Mouse (Mus musculus) kidney, embryonic 15.5 days (tissue): ENCODE measurements around the gene Gc. TPM values are rescaled to one million over a fixed set of nuclear protein-coding genes. Genes with fewer than 3 reads are reported as not detected.

Experiments used
- ATAC-seq: fragments of 200-750 bp; cut with Nextera tagmentation; replicated peaks from 2 replicates; pipeline ENCODE4 v1.8.0; 2017; ENCODE audit warnings: moderate TSS enrichment; ENCODE audit not compliant: low FRiP score
- H3K27ac ChIP-seq: fragments of 300-500 bp; sonication (generic); 2 replicates; pipeline ENCODE4 v1.5.1; 2015; ENCODE audit warnings: mild to moderate bottlenecking, inconsistent platforms
- H3K27me3 ChIP-seq: fragments of 300-500 bp; sonication (generic); 2 replicates; pipeline ENCODE4 v1.6.1; 2015; ENCODE audit warnings: inconsistent platforms
- H3K36me3 ChIP-seq: fragments of 300-500 bp; sonication (generic); 2 replicates; pipeline ENCODE4 v1.6.1; 2015; ENCODE audit warnings: inconsistent platforms
- H3K4me1 ChIP-seq: fragments of 300-500 bp; sonication (generic); 2 replicates; pipeline ENCODE4 v1.6.1; 2015; ENCODE audit warnings: inconsistent platforms
- H3K4me2 ChIP-seq: fragments of 300-500 bp; sonication (generic); 2 replicates; pipeline ENCODE4 v1.6.1; 2015; ENCODE audit warnings: moderate library complexity, mild to moderate bottlenecking, inconsistent platforms
- H3K4me3 ChIP-seq: fragments of 300-500 bp; sonication (generic); replicated peaks from 2 replicates; pipeline ENCODE4 v1.5.1; 2015; ENCODE audit warnings: mild to moderate bottlenecking, inconsistent platforms
- H3K9ac ChIP-seq: fragments of 300-500 bp; sonication (generic); 2 replicates; pipeline ENCODE4 v1.6.1; 2015; ENCODE audit warnings: mild to moderate bottlenecking, inconsistent platforms
- H3K9me3 ChIP-seq: fragments of 300-500 bp; sonication (generic); replicated peaks from 2 replicates; pipeline ENCODE4 v1.6.1; 2016; ENCODE audit warnings: inconsistent platforms
- WGBS: fragments of 180-500 bp; shearing (Covaris S2); methylation state at CpG from one replicate; pipeline ENCODE4 v1.1.7; 2015; ENCODE audit warnings: mixed read lengths; 5-methylcytosine and 5-hydroxymethylcytosine counted together
- polyA plus RNA-seq: library from polyadenylated mRNA; unstranded; fragments of >200 nt; fragmentation: Nextera tagmentation; extraction: Ambion mirVana; gene quantifications from 2 replicates; pipeline ENCODE4 v1.2.1, GENCODE M21; 2015

Gc gene
- polyA plus RNA-seq, 1 experiment from 2014 or later: 9.2 TPM

DNA sequence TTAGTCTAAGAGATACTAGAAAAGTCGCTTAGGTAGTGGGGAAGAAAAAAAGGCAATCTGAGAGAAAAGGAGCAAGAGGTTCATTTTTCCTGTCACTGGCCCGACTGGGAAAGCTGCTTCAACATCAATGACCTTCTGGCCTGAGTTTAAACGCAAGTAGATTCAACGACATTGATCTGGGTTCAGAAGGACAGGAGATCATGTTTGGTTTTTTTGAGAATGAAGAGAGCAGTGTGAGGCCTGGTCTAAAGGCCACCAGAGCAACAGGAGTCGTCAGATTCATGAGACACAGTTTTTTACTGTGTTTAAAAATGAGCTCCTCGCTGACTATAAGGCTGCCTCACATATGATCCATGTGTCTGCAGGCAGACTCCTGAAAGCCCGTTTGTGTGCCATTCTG, 9.7 kb downstream of the Gc start:
- ATAC-seq: no peak
- Histone ChIP-seq H3K4me1 (no peaks in the 10 kb centered on the region), H3K9ac (no peak overlapping the region), H3K4me3 (no peak overlapping the region), H3K27ac (no peak overlapping the region), H3K9me3 (no peaks in the 10 kb centered on the region), H3K36me3 (no peaks in the 10 kb centered on the region), H3K27me3 (no peaks in the 10 kb centered on the region), H3K4me2 (no peak overlapping the region)
- 39% methylated on average over 7 of the region's 7 CpGs for WGBS

DNA sequence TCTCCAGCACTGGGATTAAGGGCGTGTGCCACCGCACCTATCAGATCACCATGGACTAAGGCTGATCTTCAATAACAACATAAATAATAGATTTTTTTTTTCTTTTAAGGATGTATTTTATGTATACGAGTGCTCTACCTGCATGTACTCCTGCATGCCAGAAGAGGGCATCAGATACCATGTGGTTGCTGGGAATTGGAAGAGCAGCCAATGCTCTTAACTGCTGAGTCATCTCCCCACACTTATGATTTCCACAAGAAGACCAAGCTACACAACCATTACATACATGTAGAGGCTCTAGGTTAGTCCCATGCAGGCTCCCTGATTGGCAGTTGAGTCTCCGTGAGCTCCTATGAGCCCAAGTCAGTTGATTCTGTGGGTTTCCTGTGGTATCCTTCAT, 13.3 kb downstream of the Gc start:
- WGBS: 85% methylated on average over 4 of the region's 4 CpGs

DNA sequence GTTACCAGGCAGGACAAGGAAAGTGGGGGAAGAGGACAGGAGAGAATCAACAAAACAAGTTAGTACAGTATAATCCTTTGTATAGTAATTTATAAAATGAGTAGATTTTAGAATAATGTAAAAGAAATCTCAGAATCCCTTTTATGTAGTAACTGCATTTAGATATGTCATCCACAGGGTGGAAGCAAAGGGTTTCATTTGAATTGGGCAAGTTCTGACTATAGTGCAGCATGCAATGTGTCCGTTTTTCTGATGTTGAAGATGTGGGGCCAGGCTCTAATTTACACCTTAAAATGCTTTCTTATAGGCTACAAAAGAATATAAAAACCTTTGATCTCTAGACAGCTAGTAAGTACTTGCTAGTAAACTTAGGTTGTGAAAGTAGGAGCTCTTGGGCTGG, 46.2 kb downstream of the Gc start:
- Histone ChIP-seq H3K36me3 (no peaks in the 10 kb centered on the region), H3K27ac (no peak overlapping the region), H3K4me3 (no peak overlapping the region), H3K4me1 (no peaks in the 10 kb centered on the region), H3K9ac (no peak overlapping the region), H3K9me3 (no peaks in the 10 kb centered on the region), H3K4me2 (no peak overlapping the region), H3K27me3 (no peaks in the 10 kb centered on the region)
- 51% methylated on average over 1 of the region's 1 CpGs for WGBS
- no peak for ATAC-seq

More for the DNA sequence above, 13.3 kb downstream of the Gc start:
- Histone ChIP-seq H3K36me3 (no peaks in the 10 kb centered on the region), H3K4me2 (no peak overlapping the region), H3K9me3 (no peaks in the 10 kb centered on the region), H3K27me3 (no peaks in the 10 kb centered on the region), H3K4me3 (no peak overlapping the region), H3K27ac (no peak overlapping the region), H3K9ac (no peak overlapping the region), H3K4me1 (no peaks in the 10 kb centered on the region)
- ATAC-seq: no peak

DNA sequence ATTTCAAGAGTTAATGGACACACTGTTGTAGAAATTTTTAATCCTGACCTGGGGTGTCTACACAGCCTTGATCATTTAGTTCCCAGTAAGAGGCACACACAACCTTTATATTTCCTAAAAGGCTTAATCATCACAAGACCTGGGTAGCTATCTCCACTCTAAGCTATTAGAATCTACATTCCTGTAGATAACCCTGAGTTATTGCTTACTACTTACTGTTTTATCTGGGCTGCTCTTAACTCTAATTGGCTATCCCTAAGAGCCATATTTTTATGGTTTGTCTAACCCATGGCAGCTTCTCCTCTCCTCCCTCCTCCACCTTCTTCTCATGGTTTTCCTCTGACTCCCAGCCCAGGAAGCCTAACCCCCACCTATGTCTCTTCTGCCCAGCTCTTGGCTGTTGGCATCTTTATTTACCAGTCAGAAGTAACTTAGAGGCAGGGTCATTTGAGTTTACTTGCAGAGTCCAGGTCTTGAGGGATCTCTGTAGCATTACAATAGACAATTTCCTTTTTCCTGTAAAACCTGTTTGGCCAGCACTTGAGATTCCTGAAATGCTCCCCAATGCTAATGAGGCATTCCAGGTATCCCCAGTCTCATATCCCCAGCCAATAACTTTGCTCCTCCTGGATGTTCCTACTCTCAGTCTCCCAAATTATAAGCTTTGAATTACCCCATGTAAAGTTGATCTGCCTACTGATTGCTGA, 50.2 kb downstream of the Gc start:
- no peak overlapping the region for H3K27ac ChIP-seq
- no peaks in the 10 kb centered on the region for H3K4me1 ChIP-seq
- H3K36me3 ChIP-seq: no peaks in the 10 kb centered on the region
- H3K4me3 ChIP-seq: no peak overlapping the region
- no peaks in the 10 kb centered on the region for H3K9me3 ChIP-seq
- no peaks in the 10 kb centered on the region for H3K27me3 ChIP-seq
- no peak overlapping the region for H3K4me2 ChIP-seq
- 0 out of 2 replicates have a peak, but pooled peaks have one; percentile 33 for ATAC-seq
- no peak overlapping the region for H3K9ac ChIP-seq

DNA sequence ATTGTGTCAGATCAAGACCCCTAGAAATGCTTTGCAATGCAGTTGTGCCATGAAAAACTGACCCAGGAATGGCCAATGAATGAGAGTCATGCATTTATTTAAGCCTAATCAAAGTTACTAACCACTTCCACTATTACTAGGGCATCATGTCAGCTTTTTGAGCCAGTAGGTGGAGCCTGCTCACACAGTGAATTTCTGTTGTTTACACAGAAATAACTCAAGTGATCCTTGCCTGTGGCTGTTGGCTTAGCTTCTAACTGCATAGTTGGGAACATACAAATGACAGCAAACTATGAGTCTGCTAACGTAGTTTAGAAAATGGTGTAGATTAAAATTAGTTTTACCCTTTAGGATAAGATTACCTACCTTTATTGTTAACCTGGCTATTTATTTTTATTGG, 52.6 kb downstream of the Gc start:
- 35% methylated on average over 1 of the region's 1 CpGs for WGBS
- H3K4me2 ChIP-seq: no peak overlapping the region
- H3K36me3 ChIP-seq: no peaks in the 10 kb centered on the region
- H3K27me3 ChIP-seq: no peaks in the 10 kb centered on the region
- ATAC-seq: no peak
- H3K9me3 ChIP-seq: no peaks in the 10 kb centered on the region
- no peak overlapping the region for H3K4me3 ChIP-seq
- no peaks in the 10 kb centered on the region for H3K4me1 ChIP-seq
- no peak overlapping the region for H3K27ac ChIP-seq
- H3K9ac ChIP-seq: no peak overlapping the region

DNA sequence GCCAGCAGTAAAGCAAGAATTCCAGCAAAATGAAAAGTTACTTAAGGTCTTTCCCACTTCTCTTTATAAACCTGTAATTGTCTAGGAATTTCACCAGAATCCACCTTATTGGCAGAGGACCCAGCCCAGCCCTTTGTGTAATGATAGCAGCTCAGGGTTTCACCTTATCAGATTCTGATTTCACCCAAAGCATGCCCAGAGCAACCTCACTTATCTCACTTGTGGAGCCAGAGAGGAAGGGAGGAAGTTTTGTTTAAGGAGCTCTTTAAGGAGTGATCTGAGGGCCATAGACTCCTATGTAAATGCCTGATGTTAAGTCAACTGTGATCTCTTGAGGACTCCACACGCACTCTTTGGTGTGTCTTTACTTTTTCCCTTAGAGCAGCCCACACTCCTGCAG, 67.3 kb downstream of the Gc start:
- Histone ChIP-seq H3K4me3 (no peak overlapping the region), H3K4me1 (no peaks in the 10 kb centered on the region), H3K9me3 (no peaks in the 10 kb centered on the region), H3K4me2 (no peak overlapping the region), H3K27ac (no peak overlapping the region), H3K27me3 (no peaks in the 10 kb centered on the region), H3K9ac (no peak overlapping the region), H3K36me3 (no peaks in the 10 kb centered on the region)
- no peak for ATAC-seq
- 38% methylated on average over 1 of the region's 1 CpGs for WGBS

DNA sequence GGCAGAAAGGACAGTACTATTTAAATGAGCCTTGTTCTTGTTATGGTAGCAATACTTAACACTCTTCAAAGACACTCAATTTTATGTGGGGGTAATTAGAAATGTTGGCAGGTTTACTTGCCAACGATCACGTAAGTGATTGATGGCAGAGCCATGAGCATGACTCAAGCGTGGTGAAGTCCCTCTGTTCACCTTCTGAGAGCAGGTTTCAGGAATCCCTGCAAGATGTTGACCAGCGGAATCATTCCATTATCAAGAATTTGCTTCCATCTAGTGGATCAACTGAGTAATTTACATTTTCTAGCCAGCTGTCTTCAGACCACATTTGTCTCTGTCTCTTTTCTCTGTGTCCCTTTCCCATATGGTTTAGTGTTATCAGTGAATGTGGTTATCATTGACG, 73.5 kb downstream of the Gc start:
- no peak overlapping the region for H3K4me2 ChIP-seq
- no peaks in the 10 kb centered on the region for H3K36me3 ChIP-seq
- no peaks in the 10 kb centered on the region for H3K9me3 ChIP-seq
- H3K4me3 ChIP-seq: no peak overlapping the region
- no peak overlapping the region for H3K27ac ChIP-seq
- H3K9ac ChIP-seq: no peak overlapping the region
- H3K4me1 ChIP-seq: no peaks in the 10 kb centered on the region
- no peaks in the 10 kb centered on the region for H3K27me3 ChIP-seq
- ATAC-seq: 0 out of 2 replicates have a peak, but pooled peaks have one; percentile 33
- WGBS: 28% methylated on average over 5 of the region's 5 CpGs

DNA sequence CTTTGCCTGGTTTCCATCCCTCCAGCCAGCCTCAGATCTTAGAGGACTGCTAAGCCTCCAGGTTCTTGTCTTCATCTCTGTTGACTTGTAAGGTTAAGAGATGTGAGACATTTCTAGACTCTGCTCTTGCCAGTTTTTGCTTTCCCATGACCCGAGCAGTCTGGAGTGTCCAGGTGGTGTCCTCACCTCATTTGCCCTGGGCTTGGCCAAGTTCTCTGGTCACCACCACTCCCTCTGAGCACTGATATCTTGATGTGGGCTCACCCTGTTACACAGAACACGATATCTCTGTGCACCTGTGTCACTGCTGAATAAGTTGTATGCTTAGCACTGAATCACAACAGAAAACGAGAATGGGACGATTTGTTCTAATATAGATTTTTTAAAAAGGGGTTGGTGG, 76.4 kb downstream of the Gc start:
- Histone ChIP-seq H3K27ac (no peak overlapping the region), H3K4me2 (no peak overlapping the region), H3K9me3 (no peaks in the 10 kb centered on the region), H3K4me1 (no peaks in the 10 kb centered on the region), H3K4me3 (no peak overlapping the region), H3K36me3 (no peaks in the 10 kb centered on the region), H3K9ac (no peak overlapping the region), H3K27me3 (no peaks in the 10 kb centered on the region)
- no peak for ATAC-seq
- 83% methylated on average over 4 of the region's 4 CpGs for WGBS

DNA sequence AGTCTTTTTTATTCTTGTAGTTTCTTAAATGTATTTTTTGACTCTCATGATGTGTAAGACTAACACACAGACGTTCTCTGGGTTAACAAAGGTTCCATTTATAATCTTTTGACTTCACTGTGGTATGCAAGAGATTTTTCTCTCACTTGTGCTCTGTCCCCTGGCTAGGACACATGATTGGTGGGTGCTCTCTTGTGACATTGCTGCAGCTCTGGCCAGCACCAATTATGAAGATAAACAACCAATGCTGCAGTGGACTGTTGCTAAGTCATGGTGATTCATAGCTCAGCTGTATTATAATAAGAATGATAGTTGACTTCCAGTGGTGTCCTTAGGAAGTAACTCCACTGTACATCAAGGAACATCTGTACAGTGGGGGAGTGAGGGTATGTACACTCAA, 87.6 kb downstream of the Gc start:
- H3K9me3 ChIP-seq: no peaks in the 10 kb centered on the region
- ATAC-seq: 0 out of 2 replicates have a peak, but pooled peaks have one; percentile 40
- no peak overlapping the region for H3K27ac ChIP-seq
- H3K4me3 ChIP-seq: no peak overlapping the region
- no peaks in the 10 kb centered on the region for H3K4me1 ChIP-seq
- no peak overlapping the region for H3K4me2 ChIP-seq
- H3K36me3 ChIP-seq: no peaks in the 10 kb centered on the region
- no peak overlapping the region for H3K9ac ChIP-seq
- 23% methylated on average over 1 of the region's 1 CpGs for WGBS
- H3K27me3 ChIP-seq: no peaks in the 10 kb centered on the region

DNA sequence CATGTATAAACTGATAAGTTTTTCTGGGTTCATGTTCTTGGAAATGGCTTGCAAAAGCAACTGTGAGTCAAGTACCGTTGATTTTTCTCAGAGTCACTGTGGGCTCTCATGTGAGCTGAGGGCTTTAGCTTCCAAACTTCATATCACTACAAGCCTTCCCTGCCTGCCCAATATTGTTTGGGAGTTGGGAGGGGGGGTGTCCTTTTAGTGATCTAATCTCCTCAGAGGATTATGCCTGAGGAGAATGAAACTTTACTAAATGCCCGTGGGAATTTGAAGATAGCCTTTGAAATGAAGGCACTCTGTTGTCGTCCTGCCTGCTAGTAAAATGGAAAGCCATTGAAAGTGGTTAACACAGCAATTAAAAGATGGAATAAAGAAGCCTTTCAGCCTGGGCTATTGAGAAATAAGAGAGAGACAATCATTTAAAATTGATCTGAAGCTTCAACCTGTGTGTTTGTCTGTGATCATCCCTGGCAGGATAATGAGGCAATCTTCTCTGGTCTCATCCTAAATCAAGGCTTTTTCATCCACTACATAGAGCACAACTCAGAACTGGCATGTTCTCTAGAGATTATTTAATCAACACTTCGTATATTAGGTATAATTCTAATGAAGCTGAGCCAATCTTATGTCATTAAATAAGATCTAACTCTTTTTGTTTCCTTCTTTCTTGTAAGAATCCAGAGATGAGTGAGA, 89.5 kb downstream of the Gc start:
- ATAC-seq: no peak
- Histone ChIP-seq H3K4me3 (no peak overlapping the region), H3K27me3 (no peaks in the 10 kb centered on the region), H3K4me2 (no peak overlapping the region), H3K4me1 (no peaks in the 10 kb centered on the region), H3K36me3 (no peaks in the 10 kb centered on the region), H3K27ac (no peak overlapping the region), H3K9me3 (no peaks in the 10 kb centered on the region), H3K9ac (no peak overlapping the region)
- 61% methylated on average over 4 of the region's 4 CpGs for WGBS
